Mouse (Mus musculus) neural tube, embryonic 12.5 days (tissue): ENCODE measurements at regions not wholly inside any gene's neighbourhood (a gene's known extent, or its start where the extent isn't known, plus 50 kb on each side); places are given as distances from the start of the nearest gene placed in this dataset.

Experiments
- ATAC-seq: fragments of 200-750 bp; cut with Nextera tagmentation; 2 replicates; pipeline ENCODE4 v1.8.0; 2017; ENCODE audit warnings: low read depth, mild to moderate bottlenecking, moderate TSS enrichment, moderate library complexity; ENCODE audit not compliant: low FRiP score
- H3K27ac ChIP-seq: fragments of 300-500 bp; sonication (generic); 2 replicates; pipeline ENCODE4 v1.5.1; 2016
- H3K27me3 ChIP-seq: fragments of 300-500 bp; sonication (generic); replicated peaks from 2 replicates; pipeline ENCODE4 v1.6.1; 2016; ENCODE audit warnings: mild to moderate bottlenecking
- H3K36me3 ChIP-seq: fragments of 300-500 bp; sonication (generic); 2 replicates; pipeline ENCODE4 v1.6.1; 2016; ENCODE audit warnings: mild to moderate bottlenecking
- H3K4me1 ChIP-seq: fragments of 300-500 bp; sonication (generic); 2 replicates; pipeline ENCODE4 v1.6.1; 2016
- H3K4me2 ChIP-seq: fragments of 300-500 bp; sonication (generic); replicated peaks from 2 replicates; pipeline ENCODE4 v1.6.1; 2016; ENCODE audit warnings: mild to moderate bottlenecking
- H3K4me3 ChIP-seq: fragments of 300-500 bp; sonication (generic); 2 replicates; pipeline ENCODE4 v1.5.1; 2016
- H3K9ac ChIP-seq: fragments of 300-500 bp; sonication (generic); 2 replicates; pipeline ENCODE4 v1.6.1; 2016; ENCODE audit warnings: mild to moderate bottlenecking
- H3K9me3 ChIP-seq: fragments of 300-500 bp; sonication (generic); 2 replicates; pipeline ENCODE4 v1.6.1; 2016; ENCODE audit warnings: mild to moderate bottlenecking
- WGBS: fragments of 180-500 bp; shearing (Covaris S2); methylation state at CpG from one replicate; pipeline ENCODE4 v1.1.7; 2016; 5-methylcytosine and 5-hydroxymethylcytosine counted together

- WGBS = 88% methylated on average over 5 of the region's 5 CpGs
- Histone ChIP-seq H3K36me3 (no peaks in the 10 kb centered on the region), H3K4me1 (no peaks in the 10 kb centered on the region), H3K9me3 (no peaks in the 10 kb centered on the region), H3K4me3 (no peak overlapping the region), H3K27ac (no peak overlapping the region), H3K4me2 (no peak overlapping the region), H3K9ac (no peak overlapping the region), H3K27me3 (no peaks in the 10 kb centered on the region)
- no peak for ATAC-seq
Measured at GRCm38 (mm10) chr19:28732998-28733397, 53.1 kb upstream of the Glis3 start.

GRCm38 (mm10) chr19:28733781-28734180, 53.9 kb upstream of the Glis3 start:
- WGBS = 81% methylated on average over 6 of the region's 6 CpGs

GRCm38 (mm10) chr19:28743176-28743793, 63.4 kb upstream of the Glis3 start:
- no peaks in the 10 kb centered on the region for H3K4me1 ChIP-seq
- H3K27me3 ChIP-seq = no peaks in the 10 kb centered on the region
- H3K36me3 ChIP-seq = no peaks in the 10 kb centered on the region
- H3K9ac ChIP-seq = no peak overlapping the region
- no peak overlapping the region for H3K27ac ChIP-seq
- WGBS = 89% methylated on average over 5 of the region's 5 CpGs
- no peak overlapping the region for H3K4me2 ChIP-seq
- no peak for ATAC-seq
- no peak overlapping the region for H3K4me3 ChIP-seq
- no peaks in the 10 kb centered on the region for H3K9me3 ChIP-seq

More at GRCm38 (mm10) chr19:28733781-28734180, 53.9 kb upstream of the Glis3 start:
- ATAC-seq = no peak
- no peak overlapping the region for H3K9ac ChIP-seq
- no peak overlapping the region for H3K4me3 ChIP-seq
- no peaks in the 10 kb centered on the region for H3K27me3 ChIP-seq
- no peaks in the 10 kb centered on the region for H3K4me1 ChIP-seq
- H3K27ac ChIP-seq = no peak overlapping the region
- H3K36me3 ChIP-seq = no peaks in the 10 kb centered on the region
- H3K4me2 ChIP-seq = no peak overlapping the region
- H3K9me3 ChIP-seq = no peaks in the 10 kb centered on the region

- no peak overlapping the region for H3K9ac ChIP-seq
- H3K27me3 ChIP-seq = no peaks in the 10 kb centered on the region
- H3K4me3 ChIP-seq = no peak overlapping the region
- 95% methylated on average over 2 of the region's 2 CpGs for WGBS
- H3K9me3 ChIP-seq = no peaks in the 10 kb centered on the region
- ATAC-seq = no peak
- H3K27ac ChIP-seq = no peak overlapping the region
- H3K36me3 ChIP-seq = no peaks in the 10 kb centered on the region
- H3K4me2 ChIP-seq = no peak overlapping the region
- H3K4me1 ChIP-seq = no peaks in the 10 kb centered on the region
Measured at GRCm38 (mm10) chr19:28745105-28745504, 65.2 kb upstream of the Glis3 start.

DNA sequence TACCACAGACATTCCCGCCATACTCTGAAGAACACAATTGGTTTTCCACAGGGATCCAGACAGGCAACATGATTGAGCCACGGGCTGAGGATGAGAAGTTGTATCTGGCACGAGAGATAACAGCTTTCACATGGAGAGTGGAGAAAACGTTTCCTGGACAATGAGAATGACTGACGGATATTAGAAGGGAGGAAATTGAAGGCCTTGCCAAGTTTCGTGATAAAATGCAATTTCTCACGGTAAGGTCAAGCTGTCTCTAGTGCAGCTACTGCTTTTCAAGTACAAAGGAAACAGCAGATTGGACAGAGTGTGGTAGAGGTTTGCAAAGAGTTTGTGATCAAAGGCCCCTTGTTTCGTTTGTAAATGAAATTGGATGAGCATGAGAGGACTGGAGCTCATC, 65.7 kb upstream of the Glis3 start:
- no peak overlapping the region for H3K27ac ChIP-seq
- no peaks in the 10 kb centered on the region for H3K9me3 ChIP-seq
- no peak overlapping the region for H3K9ac ChIP-seq
- H3K27me3 ChIP-seq = no peaks in the 10 kb centered on the region
- 77% methylated on average over 8 of the region's 8 CpGs for WGBS
- H3K4me1 ChIP-seq = no peaks in the 10 kb centered on the region
- no peak for ATAC-seq
- no peaks in the 10 kb centered on the region for H3K36me3 ChIP-seq
- no peak overlapping the region for H3K4me3 ChIP-seq
- no peak overlapping the region for H3K4me2 ChIP-seq

DNA sequence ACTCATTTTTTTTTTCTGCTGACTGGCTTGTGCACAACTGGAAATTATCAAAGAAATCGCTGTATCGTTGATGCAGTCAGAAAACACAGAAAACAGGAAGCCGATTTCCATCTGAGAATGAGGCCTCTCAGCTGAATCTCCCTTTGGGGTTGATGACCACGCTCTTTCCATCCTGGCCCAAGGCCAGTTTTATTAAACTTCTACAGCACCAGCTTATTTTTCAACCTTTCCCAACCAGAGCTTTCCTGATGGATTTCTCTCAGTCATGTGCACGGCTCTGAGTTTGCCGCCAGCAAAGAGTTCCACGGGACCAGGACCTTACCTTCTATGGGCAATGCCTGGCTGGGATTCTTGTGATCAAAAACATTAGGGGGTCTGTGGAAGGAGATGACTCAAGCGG, 71.2 kb upstream of the Glis3 start:
- Histone ChIP-seq H3K4me3 (no peak overlapping the region), H3K27me3 (no peaks in the 10 kb centered on the region), H3K4me2 (no peak overlapping the region), H3K9me3 (no peaks in the 10 kb centered on the region), H3K36me3 (no peaks in the 10 kb centered on the region), H3K4me1 (no peaks in the 10 kb centered on the region), H3K9ac (no peak overlapping the region), H3K27ac (no peak overlapping the region)
- 95% methylated on average over 8 of the region's 8 CpGs for WGBS
- ATAC-seq = no peak

DNA sequence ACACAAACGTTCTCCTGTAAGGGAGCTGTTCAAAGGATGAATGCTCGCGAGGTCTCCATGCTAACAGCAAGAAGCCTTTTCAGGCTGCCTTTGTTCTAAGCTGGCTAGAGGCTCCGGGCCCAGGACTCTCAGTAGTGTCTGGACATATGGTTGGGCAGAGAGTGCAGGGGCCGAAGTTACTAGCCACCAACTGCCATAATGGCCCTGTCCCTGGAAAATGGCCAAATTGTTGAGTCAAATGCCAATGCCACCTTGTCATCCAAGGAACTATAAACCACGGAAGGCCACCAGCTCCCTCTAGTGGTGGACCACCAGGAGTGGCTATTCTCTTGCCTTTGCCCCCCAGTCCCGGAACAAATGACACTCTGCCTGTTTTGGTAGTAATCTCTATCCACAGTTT, 76.0 kb upstream of the Slc1a1 start:
- Histone ChIP-seq H3K27ac (no peak overlapping the region), H3K4me1 (no peaks in the 10 kb centered on the region), H3K9me3 (0 out of 2 replicates have a peak, but pooled peaks cover 4% of the 10 kb centered on the region), H3K27me3 (no peaks in the 10 kb centered on the region), H3K4me2 (no peak overlapping the region), H3K4me3 (no peak overlapping the region), H3K36me3 (no peaks in the 10 kb centered on the region), H3K9ac (no peak overlapping the region)
- ATAC-seq = no peak
- WGBS = 29% methylated on average over 7 of the region's 7 CpGs

DNA sequence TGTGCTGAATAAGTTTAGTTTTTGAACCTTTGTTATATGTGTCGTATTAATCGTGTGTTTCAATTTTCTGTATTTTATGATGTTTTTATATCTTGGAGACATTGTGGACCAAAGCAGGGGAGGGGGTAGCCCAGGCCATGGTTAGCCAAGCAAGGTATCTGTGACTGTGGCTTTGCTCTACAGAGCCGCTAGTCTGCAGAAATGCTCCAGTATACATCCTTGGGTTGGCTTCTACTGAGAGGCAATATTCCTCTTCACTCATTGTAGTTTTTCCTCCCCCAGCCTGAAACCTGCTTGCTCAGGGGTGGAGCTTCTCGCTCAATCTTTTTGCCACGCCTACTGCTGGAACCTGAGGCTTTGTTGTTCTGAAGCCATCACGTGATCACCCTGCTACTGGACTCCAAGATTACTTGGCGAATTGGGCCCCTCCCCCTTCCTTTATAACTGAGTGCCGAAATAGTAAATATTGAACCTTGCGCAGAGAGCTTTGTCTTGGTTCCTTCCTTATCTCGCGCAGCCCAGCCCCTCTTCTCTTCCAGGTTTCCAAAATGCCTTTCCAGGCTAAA, 70.0 kb upstream of the Slc1a1 start:
- Histone ChIP-seq H3K9me3 (no peaks in the 10 kb centered on the region), H3K27ac (no peak overlapping the region), H3K27me3 (no peaks in the 10 kb centered on the region), H3K4me3 (no peak overlapping the region), H3K4me2 (no peak overlapping the region), H3K4me1 (no peaks in the 10 kb centered on the region), H3K36me3 (no peaks in the 10 kb centered on the region), H3K9ac (no peak overlapping the region)
- no peak for ATAC-seq
- 81% methylated on average over 11 of the region's 11 CpGs for WGBS

- ATAC-seq = no peak
- Histone ChIP-seq H3K4me1 (no peaks in the 10 kb centered on the region), H3K9ac (no peak overlapping the region), H3K27me3 (no peaks in the 10 kb centered on the region), H3K4me3 (no peak overlapping the region), H3K36me3 (no peaks in the 10 kb centered on the region), H3K9me3 (no peaks in the 10 kb centered on the region), H3K4me2 (no peak overlapping the region), H3K27ac (no peak overlapping the region)
- WGBS = 56% methylated on average over 5 of the region's 5 CpGs
Measured at GRCm38 (mm10) chr19:28768218-28768617, 66.6 kb upstream of the Slc1a1 start.

- H3K9me3 ChIP-seq = no peaks in the 10 kb centered on the region
- no peaks in the 10 kb centered on the region for H3K36me3 ChIP-seq
- no peak overlapping the region for H3K4me3 ChIP-seq
- 87% methylated on average over 12 of the region's 12 CpGs for WGBS
- H3K27me3 ChIP-seq = no peaks in the 10 kb centered on the region
- no peak overlapping the region for H3K4me2 ChIP-seq
- no peak overlapping the region for H3K9ac ChIP-seq
- ATAC-seq = no peak
- no peaks in the 10 kb centered on the region for H3K4me1 ChIP-seq
- no peak overlapping the region for H3K27ac ChIP-seq
Measured at GRCm38 (mm10) chr19:28770419-28770818, 64.4 kb upstream of the Slc1a1 start.

DNA sequence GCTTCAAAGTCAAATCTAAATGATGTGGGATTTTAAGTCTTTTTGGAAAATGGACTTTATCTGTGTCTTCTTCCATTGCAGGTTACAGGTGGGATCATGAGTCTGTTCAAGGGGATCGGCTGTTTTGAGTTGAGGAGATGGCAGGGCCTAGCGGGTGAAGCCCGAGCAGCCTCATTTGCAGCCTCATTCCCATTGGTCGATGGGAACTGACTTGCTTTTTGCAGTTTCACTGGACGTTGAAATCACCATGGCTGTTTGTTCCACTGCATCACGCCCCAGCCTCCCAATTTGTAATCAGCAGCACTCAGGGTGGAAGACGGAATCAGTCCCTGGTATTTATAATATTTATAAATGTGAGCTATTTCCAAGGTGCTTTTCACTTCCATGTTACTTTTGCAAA, 63.0 kb upstream of the Slc1a1 start:
- Histone ChIP-seq H3K4me1 (no peaks in the 10 kb centered on the region), H3K9ac (no peak overlapping the region), H3K27ac (no peak overlapping the region), H3K36me3 (no peaks in the 10 kb centered on the region), H3K4me3 (no peak overlapping the region), H3K4me2 (no peak overlapping the region), H3K9me3 (no peaks in the 10 kb centered on the region), H3K27me3 (no peaks in the 10 kb centered on the region)
- no peak for ATAC-seq
- 40% methylated on average over 7 of the region's 7 CpGs for WGBS

DNA sequence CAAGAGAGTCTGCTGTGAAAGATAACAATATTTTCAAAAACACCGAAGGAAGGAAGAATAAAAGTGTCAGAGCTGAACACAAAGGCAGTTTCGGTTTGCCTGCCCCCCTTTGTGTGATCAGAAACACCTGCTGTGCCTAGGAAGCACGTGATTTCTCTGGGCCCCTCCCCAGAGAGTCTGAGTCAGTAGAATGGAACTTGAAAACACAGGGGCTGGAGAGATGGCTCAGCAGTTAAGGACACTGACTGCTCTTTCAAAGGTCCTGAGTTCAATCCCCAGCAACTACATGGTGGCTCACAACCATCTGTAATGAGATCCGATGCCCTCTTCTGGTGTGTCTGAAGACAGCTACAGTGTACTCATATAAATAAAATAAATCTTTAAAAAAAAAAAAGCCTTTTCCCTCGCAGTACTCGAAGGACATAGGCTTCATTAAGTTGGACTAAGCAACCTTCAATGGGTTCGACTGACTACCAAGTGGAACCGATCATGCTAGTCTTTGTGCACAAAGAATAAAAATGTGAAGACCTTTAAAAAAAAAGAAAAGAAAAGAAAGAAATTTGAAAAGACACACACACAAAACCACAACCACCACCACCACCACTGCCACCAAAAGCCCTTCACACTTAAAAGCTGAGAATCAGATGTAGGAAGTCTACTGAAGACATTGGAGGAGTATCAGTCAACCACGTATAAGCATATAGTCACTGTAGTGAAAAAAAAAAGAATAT, 61.8 kb upstream of the Slc1a1 start:
- WGBS = 57% methylated on average over 9 of the region's 9 CpGs
- no peak overlapping the region for H3K9ac ChIP-seq
- ATAC-seq = 0 out of 2 replicates have a peak, but pooled peaks have one; percentile 29
- H3K4me1 ChIP-seq = no peaks in the 10 kb centered on the region
- no peaks in the 10 kb centered on the region for H3K36me3 ChIP-seq
- no peak overlapping the region for H3K27ac ChIP-seq
- H3K27me3 ChIP-seq = no peaks in the 10 kb centered on the region
- H3K4me2 ChIP-seq = no peak overlapping the region
- H3K9me3 ChIP-seq = no peaks in the 10 kb centered on the region
- H3K4me3 ChIP-seq = no peak overlapping the region

GRCm38 (mm10) chr19:28776868-28777267, 58.0 kb upstream of the Slc1a1 start:
- Histone ChIP-seq H3K4me3 (no peak overlapping the region), H3K27me3 (no peaks in the 10 kb centered on the region), H3K4me2 (no peak overlapping the region), H3K4me1 (no peaks in the 10 kb centered on the region), H3K36me3 (no peaks in the 10 kb centered on the region), H3K9ac (no peak overlapping the region), H3K9me3 (no peaks in the 10 kb centered on the region), H3K27ac (no peak overlapping the region)
- no peak for ATAC-seq
- WGBS = 36% methylated on average over 4 of the region's 4 CpGs
